Mouse (Mus musculus): Measurements from ENCODE around the gene Trim44.
A peak's percentile ranks its signal among the peaks of the same experiment; 100 is the strongest.

The Trim44 gene

GRCm38 (mm10) chr2:102290041-102290440 lies 117.6 kb downstream of the Trim44 start:
- DNase-seq (ENCODE audit: low read depth, low spot score), result no peak

GRCm38 (mm10) chr2:102288676-102289075 lies 119.0 kb downstream of the Trim44 start:
- no peak for DNase-seq (ENCODE audit: low read depth, low spot score)

GRCm38 (mm10) chr2:102287369-102287768 lies 120.3 kb downstream of the Trim44 start:
- no peak for DNase-seq (ENCODE audit: low read depth, low spot score)

GRCm38 (mm10) chr2:102282081-102282480 lies 125.5 kb downstream of the Trim44 start:
- no peak for DNase-seq (ENCODE audit: low read depth, low spot score)

- no peak for DNase-seq (ENCODE audit: low read depth, low spot score)
Observed at GRCm38 (mm10) chr2:102279779-102280178, 127.8 kb downstream of the Trim44 start.

- no peak for DNase-seq (ENCODE audit: low read depth, low spot score)
Observed at GRCm38 (mm10) chr2:102277946-102278345, 129.7 kb downstream of the Trim44 start.

GRCm38 (mm10) chr2:102273280-102273679 lies 134.3 kb downstream of the Trim44 start:
- no peak for DNase-seq (ENCODE audit: low read depth, low spot score)

GRCm38 (mm10) chr2:102267582-102268339 lies 139.9 kb downstream of the Trim44 start:
- DNase-seq (ENCODE audit: low read depth, low spot score), result no peak

GRCm38 (mm10) chr2:102266911-102267310 lies 140.7 kb downstream of the Trim44 start:
- DNase-seq (ENCODE audit: low read depth, low spot score), result no peak

- no peak for DNase-seq (ENCODE audit: low read depth, low spot score)
Observed at GRCm38 (mm10) chr2:102259139-102259538, 148.5 kb downstream of the Trim44 start.

- no peak for DNase-seq (ENCODE audit: low read depth, low spot score)
Observed at GRCm38 (mm10) chr2:102258682-102259081, 148.9 kb downstream of the Trim44 start.

- DNase-seq (ENCODE audit: low read depth, low spot score), result peak; percentile 40
Observed at GRCm38 (mm10) chr2:102257964-102258605, 149.5 kb downstream of the Trim44 start.

- DNase-seq (ENCODE audit: low read depth, low spot score), result peak; percentile 67
Observed at GRCm38 (mm10) chr2:102256591-102257335, 150.9 kb downstream of the Trim44 start.

GRCm38 (mm10) chr2:102256100-102256499 lies 151.5 kb downstream of the Trim44 start:
- DNase-seq (ENCODE audit: low read depth, low spot score), result no peak

- peak; percentile 46 for DNase-seq (ENCODE audit: low read depth, low spot score)
Observed at GRCm38 (mm10) chr2:102253204-102253603, 154.4 kb downstream of the Trim44 start.

GRCm38 (mm10) chr2:102252651-102253050 lies 155.0 kb downstream of the Trim44 start:
- peak; percentile 53 for DNase-seq (ENCODE audit: low read depth, low spot score)
